ENCODE assay signal across 22 mouse cellular contexts in the genomic region with DNA sequence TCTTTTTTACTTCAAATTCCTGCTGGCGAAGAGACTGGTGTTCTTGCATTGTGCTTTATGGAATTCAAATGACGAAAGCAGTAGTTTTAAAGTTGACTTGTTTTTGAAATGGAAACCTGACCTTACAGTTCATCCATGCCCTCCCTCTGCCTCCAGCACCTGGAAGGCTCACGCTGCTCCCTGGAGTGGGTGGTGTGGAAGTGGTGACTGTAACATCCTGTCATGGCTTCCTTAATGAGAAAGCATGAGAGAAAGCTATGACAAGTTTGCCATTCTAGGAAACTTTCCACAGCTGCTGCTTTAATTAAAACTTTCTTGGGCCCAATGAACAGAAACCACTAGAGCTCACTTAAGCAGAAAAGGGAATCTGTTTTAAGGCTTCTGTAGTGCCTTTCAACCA.
DNase-seq lines count a peak whose midpoint lies in the region; ATAC-seq lines count a peak whose summit lies in the region.
"Had no signal": no experiment of that assay in that cellular context is flagged by ENCODE, and none has a peak within 500 bp of the region (broad histone marks: within the 10 kb centered on the region; RNA-seq: fewer than 3 reads in every experiment).

No protein-coding gene starts in this region.

- no peak overlapping the region for H3K27ac ChIP-seq in hindbrain, embryonic 16.5 days (ENCODE audit: low read depth, low read length)
- H3K27ac ChIP-seq: embryonic facial prominence, embryonic 12.5 days; forebrain, embryonic 13.5 days; heart, adult 2 months; hindbrain, embryonic 10.5 days; hindbrain, embryonic 14.5 days had no signal

- peak; percentile 27 for DNase-seq in left cerebral cortex, adult 11 months (ENCODE audit: low spot score)
- DNase-seq in left cerebral cortex, postnatal 10 days (ENCODE audit: extremely low spot score in 1 of 2, low spot score in 2 of 2), result no peak
- peak; percentile 54 for DNase-seq in right cerebral cortex, adult 18-20 months
- no peak for DNase-seq in right cerebral cortex, postnatal 25 days
- DNase-seq in Muller cell, postnatal 12 days (ENCODE audit: inconsistent ontology term), result peak; percentile 6
- no peak for DNase-seq in embryo, embryonic 11 days
- DNase-seq: adrenal gland, postnatal 14 days; B cell, adult 2 months; cerebellum, adult 2 months; cerebellum, postnatal 10 days; gastrocnemius, postnatal 10 days; heart, adult 2 months had no signal

- no peak overlapping the region for H3K9ac ChIP-seq in hindbrain, embryonic 16.5 days (ENCODE audit: low read depth, low read length)
- H3K9ac ChIP-seq: embryonic facial prominence, embryonic 12.5 days; forebrain, embryonic 13.5 days; heart, embryonic 12.5 days; hindbrain, embryonic 14.5 days had no signal

- no peaks in the 10 kb centered on the region for H3K9me3 ChIP-seq in hindbrain, embryonic 16.5 days (ENCODE audit: control insufficient read depth, low read length)
- H3K9me3 ChIP-seq: embryonic facial prominence, embryonic 12.5 days; forebrain, embryonic 13.5 days; heart, embryonic 12.5 days; hindbrain, embryonic 10.5 days had no signal

- H3K4me1 ChIP-seq in hindbrain, embryonic 16.5 days (ENCODE audit: control insufficient read depth, insufficient read depth, low read depth, low read length), result no peaks in the 10 kb centered on the region
- H3K4me1 ChIP-seq: embryonic facial prominence, embryonic 12.5 days had no signal

- intact Hi-C loops in left cerebral cortex, postnatal 10 days (cut with DNase I), result no loop called here

- no peaks in the 10 kb centered on the region for H3K27me3 ChIP-seq in hindbrain, embryonic 16.5 days (replicated peaks; ENCODE audit: control insufficient read depth, insufficient read depth, low read length)
- H3K27me3 ChIP-seq: embryonic facial prominence, embryonic 12.5 days; forebrain, embryonic 13.5 days; heart, embryonic 12.5 days; Patski had no signal

- H3K4me2 ChIP-seq in hindbrain, embryonic 16.5 days (ENCODE audit: low read length), result no peak overlapping the region
- H3K4me2 ChIP-seq: embryonic facial prominence, embryonic 12.5 days; forebrain, embryonic 13.5 days; heart, embryonic 12.5 days; hindbrain, embryonic 14.5 days had no signal

- 94% methylated on average over 3 of the region's 3 CpGs for WGBS in hindbrain, embryonic 16.5 days

- H3K4me3 ChIP-seq in hindbrain, embryonic 16.5 days (ENCODE audit: low read length), result no peak overlapping the region
- H3K4me3 ChIP-seq: embryonic facial prominence, embryonic 12.5 days; forebrain, embryonic 13.5 days; heart, adult 2 months; heart, embryonic 12.5 days; hindbrain, embryonic 10.5 days had no signal

- ATAC-seq in hindbrain, embryonic 16.5 days, result no peak
- ATAC-seq: activated CD4-positive, CD25-positive, alpha-beta regulatory T cell, adult 4 months; CD4-positive, CD25-positive, alpha-beta regulatory T cell, adult 4 months; forebrain, embryonic 13.5 days; intestine, embryonic 16.5 days; Patski had no signal

- no peaks in the 10 kb centered on the region for H3K36me3 ChIP-seq in hindbrain, embryonic 16.5 days (ENCODE audit: control insufficient read depth, insufficient read depth, low read length)
- H3K36me3 ChIP-seq: embryonic facial prominence, embryonic 12.5 days; heart, embryonic 12.5 days; hindbrain, embryonic 10.5 days had no signal

Comparison
In these comparisons a context has a peak if more than half of its experiments do, and no peak if none do; other contexts are left out.
1. DNase-seq: peak in left cerebral cortex, adult 11 months (single experiment), right cerebral cortex, adult 18-20 months (single experiment) and Muller cell, postnatal 12 days (single experiment); none in left cerebral cortex, postnatal 10 days (0 of 2), right cerebral cortex, postnatal 25 days (single experiment) and embryo, embryonic 11 days (single experiment).